Mouse (Mus musculus) neural tube, embryonic 13.5 days (tissue): ENCODE measurements around the gene Xpo4. TPM values are rescaled to one million over a fixed set of nuclear protein-coding genes. Genes with fewer than 3 reads are reported as not detected.
A peak's percentile ranks its signal among the peaks of the same experiment; 100 is the strongest.

ENCODE experiments used
- ATAC-seq: fragments of 200-750 bp; cut with Nextera tagmentation; 2 replicates; pipeline ENCODE4 v1.8.0; 2017; ENCODE audit warnings: low read depth, mild to moderate bottlenecking, moderate TSS enrichment, moderate library complexity
- H3K27ac ChIP-seq: fragments of 300-500 bp; sonication (generic); replicated peaks from 2 replicates; pipeline ENCODE4 v1.5.1; 2015; ENCODE audit warnings: moderate library complexity, mild to moderate bottlenecking, inconsistent platforms
- H3K27me3 ChIP-seq: fragments of 300-500 bp; sonication (generic); 2 replicates; pipeline ENCODE4 v1.6.1; 2015; ENCODE audit warnings: mild to moderate bottlenecking, inconsistent platforms
- H3K36me3 ChIP-seq: fragments of 300-500 bp; sonication (generic); 2 replicates; pipeline ENCODE4 v1.6.1; 2015; ENCODE audit warnings: mild to moderate bottlenecking, inconsistent platforms
- H3K4me1 ChIP-seq: fragments of 300-500 bp; sonication (generic); replicated peaks from 2 replicates; pipeline ENCODE4 v1.6.1; 2015; ENCODE audit warnings: inconsistent platforms
- H3K4me2 ChIP-seq: fragments of 300-500 bp; sonication (generic); 2 replicates; pipeline ENCODE4 v1.6.1; 2015; ENCODE audit warnings: inconsistent platforms, mild to moderate bottlenecking, moderate library complexity
- H3K4me3 ChIP-seq: fragments of 300-500 bp; sonication (generic); 2 replicates; pipeline ENCODE4 v1.5.1; 2015; ENCODE audit warnings: mild to moderate bottlenecking, inconsistent platforms
- H3K9ac ChIP-seq: fragments of 300-500 bp; sonication (generic); 2 replicates; pipeline ENCODE4 v1.6.1; 2015; ENCODE audit warnings: moderate library complexity, mild to moderate bottlenecking, inconsistent platforms
- H3K9me3 ChIP-seq: fragments of 300-500 bp; sonication (generic); 2 replicates; pipeline ENCODE4 v1.6.1; 2016; ENCODE audit warnings: inconsistent platforms
- WGBS: fragments of 180-500 bp; shearing (Covaris S2); methylation state at CpG from one replicate; pipeline ENCODE4 v1.1.7; 2015; 5-methylcytosine and 5-hydroxymethylcytosine counted together
- polyA plus RNA-seq: library from polyadenylated mRNA; unstranded; fragments of >200 nt; fragmentation: Nextera tagmentation; extraction: Ambion mirVana; gene quantifications from 2 replicates; pipeline ENCODE4 v1.2.1, GENCODE M21; 2015

Gene Xpo4
- polyA plus RNA-seq, 1 experiment from 2014 or later: 12.0 TPM

DNA sequence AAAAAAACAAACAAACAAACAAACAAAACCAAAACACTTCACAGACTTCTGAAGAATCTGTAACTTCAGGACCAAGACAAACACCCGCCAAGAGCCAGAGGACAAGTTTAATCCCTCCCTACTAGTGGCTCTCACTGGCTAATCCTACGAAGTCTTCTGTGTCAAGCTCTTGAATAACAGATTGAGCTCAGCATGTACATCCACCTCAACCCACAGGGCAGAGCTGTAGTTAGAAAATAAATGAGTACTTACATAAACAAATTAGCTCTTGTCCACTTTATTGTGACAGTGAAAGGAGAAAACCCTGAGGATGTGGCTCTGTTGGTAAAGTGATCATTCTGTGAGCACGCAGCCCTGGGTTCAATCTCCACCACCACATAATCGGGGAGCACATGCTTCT lies 43.5 kb downstream of the Xpo4 start:
- 76% methylated on average over 4 of the region's 4 CpGs for WGBS
- Histone ChIP-seq H3K4me1 (peaks cover 4% of the 10 kb centered on the region), H3K27me3 (no peaks in the 10 kb centered on the region), H3K9me3 (no peaks in the 10 kb centered on the region), H3K9ac (no peak overlapping the region), H3K27ac (no peak overlapping the region), H3K4me2 (no peak overlapping the region), H3K4me3 (no peak overlapping the region), H3K36me3 (peaks cover 30% of the 10 kb centered on the region)
- ATAC-seq: no peak

DNA sequence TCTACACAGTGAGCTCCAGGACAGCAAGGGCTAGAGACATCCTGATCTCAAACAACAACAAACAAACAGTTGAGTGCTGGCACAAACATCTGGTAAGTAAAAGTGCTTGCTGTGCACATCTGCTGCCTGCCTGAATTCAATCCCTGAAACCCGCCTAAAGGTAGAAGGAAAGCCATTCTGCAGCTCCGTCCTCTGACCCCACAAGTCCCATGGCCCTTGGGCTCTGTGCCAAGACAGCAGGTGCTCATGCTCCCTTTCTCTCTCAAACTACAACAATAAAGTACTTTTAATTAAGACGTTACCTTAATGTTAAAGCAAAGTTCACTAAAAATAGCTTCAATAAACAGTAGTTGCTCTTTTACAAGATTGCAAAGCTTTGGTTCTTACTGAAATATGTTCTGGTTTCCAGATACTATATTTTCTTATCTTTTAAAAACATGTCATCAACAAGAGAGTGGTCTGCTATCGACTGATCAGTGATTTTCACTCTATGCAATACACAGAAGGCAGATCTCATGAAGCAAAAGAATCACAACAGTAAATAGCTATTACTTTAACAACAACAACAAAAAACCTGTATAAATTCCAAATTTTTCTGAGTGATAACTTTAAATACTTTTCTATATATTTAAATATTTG lies 44.5 kb downstream of the Xpo4 start:
- WGBS: 43% methylated on average over 4 of the region's 4 CpGs

DNA sequence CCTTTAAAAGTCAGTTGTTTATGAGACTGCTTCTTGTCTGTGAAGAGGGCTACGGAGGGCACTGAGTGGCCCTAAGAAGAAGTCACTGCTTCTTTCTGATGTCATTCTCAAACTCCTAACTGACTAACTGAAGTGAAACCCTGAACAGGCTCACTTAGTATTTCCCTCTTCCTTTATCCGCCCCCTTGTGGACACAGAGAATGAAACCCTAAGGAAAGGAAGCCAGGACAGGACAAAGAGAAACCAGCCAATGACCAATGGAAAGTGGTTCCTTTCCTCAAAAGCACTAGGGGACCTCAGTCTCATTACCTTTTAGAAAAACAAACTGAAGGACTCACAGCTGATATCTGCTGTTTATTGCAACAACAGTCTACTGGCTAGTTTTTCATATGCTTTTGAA lies 45.7 kb downstream of the Xpo4 start:
- H3K27ac ChIP-seq: no peak overlapping the region
- ATAC-seq: peak; percentile 43; the same call in 1 of the 2 replicates
- H3K4me3 ChIP-seq: no peak overlapping the region
- no peak overlapping the region for H3K9ac ChIP-seq
- H3K27me3 ChIP-seq: no peaks in the 10 kb centered on the region
- no peaks in the 10 kb centered on the region for H3K9me3 ChIP-seq
- H3K4me1 ChIP-seq: peaks cover 4% of the 10 kb centered on the region
- 52% methylated on average over 2 of the region's 2 CpGs for WGBS
- H3K36me3 ChIP-seq: peaks cover 17% of the 10 kb centered on the region
- H3K4me2 ChIP-seq: no peak overlapping the region

More for the DNA sequence above, 44.5 kb downstream of the Xpo4 start:
- Histone ChIP-seq H3K9me3 (no peaks in the 10 kb centered on the region), H3K9ac (no peak overlapping the region), H3K4me3 (no peak overlapping the region), H3K27ac (no peak overlapping the region), H3K4me1 (peaks cover 4% of the 10 kb centered on the region), H3K27me3 (no peaks in the 10 kb centered on the region), H3K4me2 (no peak overlapping the region), H3K36me3 (peaks cover 22% of the 10 kb centered on the region)
- ATAC-seq: no peak

- Histone ChIP-seq H3K4me2 (no peak overlapping the region), H3K27me3 (no peaks in the 10 kb centered on the region), H3K36me3 (0 out of 2 replicates have a peak, but pooled peaks cover 3% of the 10 kb centered on the region), H3K9me3 (no peaks in the 10 kb centered on the region), H3K4me1 (peaks cover 4% of the 10 kb centered on the region), H3K4me3 (no peak overlapping the region), H3K9ac (no peak overlapping the region), H3K27ac (no peak overlapping the region)
- WGBS: 91% methylated on average over 1 of the region's 1 CpGs
- no peak for ATAC-seq
Measured at GRCm38 (mm10) chr14:57617675-57618074, 47.6 kb downstream of the Xpo4 start.

DNA sequence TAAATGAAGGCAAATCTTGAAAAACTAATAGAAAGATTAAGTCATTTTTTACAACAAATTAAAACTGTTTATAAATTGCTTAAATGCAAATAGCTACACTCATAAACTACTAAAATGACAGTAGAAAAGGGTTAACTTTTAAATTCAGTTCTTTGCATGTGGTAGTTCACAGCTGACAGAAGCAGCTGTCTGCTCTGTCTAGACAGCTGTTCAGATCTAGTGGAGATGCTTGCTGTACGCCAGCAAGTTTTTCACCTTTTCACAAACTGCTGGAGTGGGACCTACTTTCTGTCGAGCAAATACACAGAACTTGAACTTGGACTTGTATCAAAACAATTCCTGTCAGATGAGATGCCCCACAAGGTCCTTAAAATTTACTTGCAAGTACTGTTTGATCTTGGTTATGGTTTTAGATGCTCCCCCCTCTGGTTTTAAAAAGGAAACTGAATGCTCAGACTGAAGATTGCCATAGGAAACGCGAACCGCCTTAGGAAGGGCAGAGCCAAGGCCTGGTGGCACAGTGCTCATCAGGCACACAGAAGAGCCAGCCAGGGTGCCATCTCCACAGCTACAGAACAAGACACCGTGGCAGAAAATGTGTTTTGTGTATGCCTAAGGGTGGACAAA lies 48.8 kb downstream of the Xpo4 start:
- Histone ChIP-seq H3K9ac (no peak overlapping the region), H3K27ac (no peak overlapping the region), H3K27me3 (no peaks in the 10 kb centered on the region), H3K36me3 (no peaks in the 10 kb centered on the region), H3K4me2 (no peak overlapping the region), H3K4me1 (peaks cover 4% of the 10 kb centered on the region), H3K4me3 (no peak overlapping the region), H3K9me3 (no peaks in the 10 kb centered on the region)
- 83% methylated on average over 6 of the region's 6 CpGs for WGBS
- ATAC-seq: no peak

GRCm38 (mm10) chr14:57615828-57616227 lies 49.4 kb downstream of the Xpo4 start:
- Histone ChIP-seq H3K4me3 (no peak overlapping the region), H3K4me1 (peaks cover 8% of the 10 kb centered on the region), H3K36me3 (no peaks in the 10 kb centered on the region), H3K9me3 (no peaks in the 10 kb centered on the region), H3K27me3 (no peaks in the 10 kb centered on the region), H3K9ac (no peak overlapping the region), H3K4me2 (no peak overlapping the region), H3K27ac (no peak overlapping the region)
- 82% methylated on average over 6 of the region's 6 CpGs for WGBS
- no peak for ATAC-seq

DNA sequence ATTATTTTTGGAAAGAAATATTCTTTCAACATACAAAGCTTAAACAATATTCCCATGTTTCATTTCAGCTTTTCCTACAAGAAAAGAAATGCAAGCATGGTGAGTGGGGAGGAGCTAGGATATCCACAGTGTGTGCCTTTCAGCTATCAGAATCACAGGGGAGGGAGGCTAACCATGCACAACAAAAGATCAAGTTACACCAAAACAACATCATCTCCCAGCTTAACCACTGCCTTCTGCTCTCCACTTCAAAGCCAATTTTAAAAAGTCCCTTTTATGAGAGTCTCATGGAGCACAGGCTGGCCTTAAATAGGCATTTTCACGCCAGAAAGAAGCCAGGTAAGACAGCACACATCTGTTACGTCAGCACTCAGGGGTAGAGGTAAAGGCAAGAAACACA lies 54.2 kb downstream of the Xpo4 start:
- Histone ChIP-seq H3K27me3 (no peaks in the 10 kb centered on the region), H3K36me3 (no peaks in the 10 kb centered on the region), H3K4me3 (no peak overlapping the region), H3K4me1 (peaks cover 16% of the 10 kb centered on the region), H3K27ac (0 out of 2 replicates have a peak overlapping the region, but pooled peaks have one; percentile 42), H3K9ac (no peak overlapping the region), H3K9me3 (no peaks in the 10 kb centered on the region), H3K4me2 (no peak overlapping the region)
- WGBS: 48% methylated on average over 2 of the region's 2 CpGs
- no peak for ATAC-seq

DNA sequence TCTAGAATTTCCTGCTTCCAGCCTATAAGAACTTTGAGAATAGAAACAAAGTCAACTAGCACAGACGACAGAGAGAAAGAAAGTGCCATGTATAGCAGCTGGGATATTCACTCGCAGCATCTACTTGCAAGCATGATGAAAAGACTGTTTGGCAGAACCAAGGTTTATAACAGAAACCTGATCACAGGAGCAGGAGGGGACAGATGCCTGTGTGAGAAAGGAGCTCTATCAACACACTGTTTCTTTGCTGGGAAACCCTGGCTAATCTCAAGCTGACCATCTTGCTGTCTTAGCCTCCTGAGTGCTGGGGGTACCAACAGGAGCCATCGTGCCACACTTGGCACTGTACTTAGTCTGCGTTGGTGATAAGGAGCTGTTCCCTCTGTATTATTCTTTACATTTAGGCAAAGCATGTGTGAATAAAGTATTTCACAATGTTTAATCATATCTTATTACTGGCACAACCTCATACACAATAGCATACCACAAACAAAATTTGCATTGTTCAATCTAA lies 55.4 kb downstream of the Xpo4 start:
- Histone ChIP-seq H3K4me1 (peaks cover 16% of the 10 kb centered on the region), H3K4me3 (no peak overlapping the region), H3K4me2 (no peak overlapping the region), H3K27me3 (no peaks in the 10 kb centered on the region), H3K27ac (no peak overlapping the region), H3K9ac (no peak overlapping the region), H3K9me3 (no peaks in the 10 kb centered on the region), H3K36me3 (no peaks in the 10 kb centered on the region)
- WGBS: 85% methylated on average over 4 of the region's 4 CpGs
- ATAC-seq: no peak

- Histone ChIP-seq H3K9ac (no peak overlapping the region), H3K4me1 (peaks cover 16% of the 10 kb centered on the region), H3K4me3 (no peak overlapping the region), H3K4me2 (no peak overlapping the region), H3K27me3 (no peaks in the 10 kb centered on the region), H3K9me3 (no peaks in the 10 kb centered on the region), H3K27ac (peak overlapping the region; percentile 64; the same call in 1 of the 2 replicates), H3K36me3 (peaks cover 13% of the 10 kb centered on the region)
- ATAC-seq: peak; percentile 84
- WGBS: 42% methylated on average over 1 of the region's 1 CpGs
Measured at GRCm38 (mm10) chr14:57607500-57607899, 57.7 kb downstream of the Xpo4 start.

DNA sequence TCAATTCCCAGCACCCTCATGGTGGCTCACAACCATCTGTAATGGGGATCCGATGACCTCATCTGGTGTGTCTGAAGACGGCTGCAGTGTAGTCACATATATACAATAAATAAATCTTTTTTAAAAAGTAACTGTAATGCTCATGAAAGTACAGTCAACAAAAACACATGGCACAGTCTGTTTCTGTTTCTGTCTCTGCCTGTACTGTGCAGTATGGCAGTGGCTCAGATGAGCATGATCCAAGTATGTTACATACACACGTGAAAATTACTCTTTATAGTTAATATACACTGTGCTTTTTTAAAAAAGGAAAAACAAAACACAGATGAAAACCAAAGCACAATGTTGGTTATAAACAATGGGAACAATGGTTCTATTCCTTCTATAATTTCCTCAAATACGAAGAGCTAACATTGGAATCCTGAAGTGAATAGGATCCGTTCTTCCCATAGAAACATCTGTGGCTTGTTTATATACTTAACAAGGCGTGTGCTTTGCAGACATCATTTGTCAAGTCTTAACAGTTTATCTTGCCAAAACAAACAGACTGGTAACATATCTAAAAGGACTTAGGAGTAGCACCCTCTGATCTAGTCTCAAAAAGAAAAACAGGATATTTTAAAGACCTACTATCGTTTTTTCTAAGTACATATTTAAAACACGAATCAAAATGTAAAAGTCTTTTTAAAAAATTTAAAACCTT lies 58.4 kb downstream of the Xpo4 start:
- Histone ChIP-seq H3K27me3 (no peaks in the 10 kb centered on the region), H3K4me2 (no peak overlapping the region), H3K9me3 (no peaks in the 10 kb centered on the region), H3K4me1 (peaks cover 16% of the 10 kb centered on the region), H3K36me3 (peaks cover 19% of the 10 kb centered on the region), H3K27ac (no peak overlapping the region), H3K4me3 (no peak overlapping the region), H3K9ac (no peak overlapping the region)
- WGBS: 74% methylated on average over 8 of the region's 8 CpGs
- ATAC-seq: no peak

GRCm38 (mm10) chr14:57593279-57593678 lies 72.0 kb downstream of the Xpo4 start:
- ATAC-seq: no peak

DNA sequence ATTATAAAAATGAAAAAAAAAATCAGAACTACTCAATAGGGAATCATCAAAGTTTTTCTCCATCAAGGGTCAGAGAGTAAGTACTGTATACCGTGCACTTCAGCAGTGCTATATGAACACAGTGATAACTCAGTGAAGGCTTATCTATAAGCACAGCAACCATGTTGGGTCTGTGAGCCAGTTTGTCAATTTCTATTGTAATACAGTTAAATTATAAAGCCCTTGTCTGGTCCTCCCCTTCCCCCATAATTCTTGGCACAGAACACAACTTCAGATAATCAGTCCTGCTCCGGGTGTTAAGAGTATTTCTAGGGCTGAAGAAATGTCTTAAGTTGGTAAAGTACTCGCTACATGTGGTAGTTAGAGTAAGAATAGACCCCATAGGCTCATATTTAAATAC lies 73.4 kb downstream of the Xpo4 start:
- no peaks in the 10 kb centered on the region for H3K4me1 ChIP-seq
- no peaks in the 10 kb centered on the region for H3K9me3 ChIP-seq
- H3K27me3 ChIP-seq: no peaks in the 10 kb centered on the region
- ATAC-seq: no peak
- peaks cover 77% of the 10 kb centered on the region for H3K36me3 ChIP-seq
- no peak overlapping the region for H3K27ac ChIP-seq
- no peak overlapping the region for H3K9ac ChIP-seq
- WGBS: 94% methylated on average over 3 of the region's 3 CpGs
- no peak overlapping the region for H3K4me3 ChIP-seq
- H3K4me2 ChIP-seq: no peak overlapping the region

More at GRCm38 (mm10) chr14:57593279-57593678, 72.0 kb downstream of the Xpo4 start:
- Histone ChIP-seq H3K9ac (no peak overlapping the region), H3K36me3 (peaks cover 69% of the 10 kb centered on the region), H3K4me3 (no peak overlapping the region), H3K4me1 (no peaks in the 10 kb centered on the region), H3K27ac (no peak overlapping the region), H3K27me3 (no peaks in the 10 kb centered on the region), H3K4me2 (no peak overlapping the region), H3K9me3 (no peaks in the 10 kb centered on the region)
- 97% methylated on average over 5 of the region's 5 CpGs for WGBS
